Mouse (Mus musculus) E14TG2a.4 (cell line): Measurements from ENCODE around the gene Stac.

Experiments
- CTCF ChIP-seq: conservative IDR thresholded peaks from 2 replicates; pipeline ENCODE4 v1.5.1; 2014; ENCODE audit warnings: low read length
- NANOG ChIP-seq: IDR thresholded peaks from 2 replicates; pipeline ENCODE4 v1.6.1; 2014; ENCODE audit warnings: borderline replicate concordance, low read length, mixed read lengths
- POU5F1 ChIP-seq: IDR thresholded peaks from 2 replicates; pipeline ENCODE4 v1.6.1; 2014; ENCODE audit warnings: low read length, borderline replicate concordance

DNA sequence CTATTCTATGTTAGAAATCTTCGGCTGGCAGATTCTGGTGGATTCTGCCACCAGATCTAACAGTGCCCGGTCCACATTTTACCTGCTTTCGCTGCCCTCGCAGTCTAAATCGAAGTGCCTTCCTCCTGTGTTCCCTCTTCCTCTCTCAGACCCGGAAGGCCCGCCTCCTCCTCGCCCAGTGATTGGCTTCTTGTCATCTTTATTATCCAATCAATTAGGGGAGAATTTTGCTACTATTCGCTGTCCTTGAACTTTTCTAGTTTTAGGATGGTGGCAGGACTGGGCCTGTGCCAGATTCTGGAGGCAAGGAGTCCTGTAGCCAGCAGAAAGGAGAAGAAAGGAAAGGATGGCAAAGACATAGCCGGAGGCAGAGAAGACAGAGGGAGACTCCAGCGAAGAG lies 167.0 kb downstream of the Stac start:
- TF ChIP-seq CTCF: no peak
- TF ChIP-seq NANOG: no peak
- no peak for TF ChIP-seq POU5F1
